Mouse (Mus musculus) neural tube, embryonic 13.5 days (tissue): ENCODE measurements around the gene Sirt2. TPM values are rescaled to one million over a fixed set of nuclear protein-coding genes. Genes with fewer than 3 reads are reported as not detected.

Experiments
- ATAC-seq: fragments of 200-750 bp; cut with Nextera tagmentation; 2 replicates; pipeline ENCODE4 v1.8.0; 2017; ENCODE audit warnings: low read depth, mild to moderate bottlenecking, moderate TSS enrichment, moderate library complexity
- H3K27ac ChIP-seq: fragments of 300-500 bp; sonication (generic); replicated peaks from 2 replicates; pipeline ENCODE4 v1.5.1; 2015; ENCODE audit warnings: moderate library complexity, mild to moderate bottlenecking, inconsistent platforms
- H3K27me3 ChIP-seq: fragments of 300-500 bp; sonication (generic); 2 replicates; pipeline ENCODE4 v1.6.1; 2015; ENCODE audit warnings: mild to moderate bottlenecking, inconsistent platforms
- H3K36me3 ChIP-seq: fragments of 300-500 bp; sonication (generic); 2 replicates; pipeline ENCODE4 v1.6.1; 2015; ENCODE audit warnings: mild to moderate bottlenecking, inconsistent platforms
- H3K4me1 ChIP-seq: fragments of 300-500 bp; sonication (generic); replicated peaks from 2 replicates; pipeline ENCODE4 v1.6.1; 2015; ENCODE audit warnings: inconsistent platforms
- H3K4me2 ChIP-seq: fragments of 300-500 bp; sonication (generic); 2 replicates; pipeline ENCODE4 v1.6.1; 2015; ENCODE audit warnings: inconsistent platforms, mild to moderate bottlenecking, moderate library complexity
- H3K4me3 ChIP-seq: fragments of 300-500 bp; sonication (generic); 2 replicates; pipeline ENCODE4 v1.5.1; 2015; ENCODE audit warnings: mild to moderate bottlenecking, inconsistent platforms
- H3K9ac ChIP-seq: fragments of 300-500 bp; sonication (generic); 2 replicates; pipeline ENCODE4 v1.6.1; 2015; ENCODE audit warnings: moderate library complexity, mild to moderate bottlenecking, inconsistent platforms
- H3K9me3 ChIP-seq: fragments of 300-500 bp; sonication (generic); 2 replicates; pipeline ENCODE4 v1.6.1; 2016; ENCODE audit warnings: inconsistent platforms
- WGBS: fragments of 180-500 bp; shearing (Covaris S2); methylation state at CpG from one replicate; pipeline ENCODE4 v1.1.7; 2015; 5-methylcytosine and 5-hydroxymethylcytosine counted together
- polyA plus RNA-seq: library from polyadenylated mRNA; unstranded; fragments of >200 nt; fragmentation: Nextera tagmentation; extraction: Ambion mirVana; gene quantifications from 2 replicates; pipeline ENCODE4 v1.2.1, GENCODE M21; 2015

The Sirt2 gene
- polyA plus RNA-seq, 1 experiment from 2014 or later = 104 TPM

GRCm38 (mm10) chr7:28769414-28769958 is 3.0 kb downstream of the Sirt2 start:
- Histone ChIP-seq H3K4me3 (no peak overlapping the region), H3K27me3 (no peaks in the 10 kb centered on the region), H3K9ac (no peak overlapping the region; the same call in 1 of the 2 replicates), H3K36me3 (peaks cover 14% of the 10 kb centered on the region; the same call in 1 of the 2 replicates), H3K4me1 (peaks cover 47% of the 10 kb centered on the region), H3K27ac (no peak overlapping the region), H3K9me3 (no peaks in the 10 kb centered on the region), H3K4me2 (no peak overlapping the region)
- no peak for ATAC-seq
- WGBS = 93% methylated on average over 9 of the region's 9 CpGs

- H3K4me1 ChIP-seq = peaks cover 41% of the 10 kb centered on the region
- H3K36me3 ChIP-seq = peaks cover 20% of the 10 kb centered on the region; the same call in 1 of the 2 replicates
- WGBS = 86% methylated on average over 3 of the region's 3 CpGs
- no peaks in the 10 kb centered on the region for H3K27me3 ChIP-seq
- no peak overlapping the region for H3K4me3 ChIP-seq
- H3K9me3 ChIP-seq = no peaks in the 10 kb centered on the region
- H3K9ac ChIP-seq = no peak overlapping the region
- no peak overlapping the region for H3K27ac ChIP-seq
- no peak overlapping the region for H3K4me2 ChIP-seq
- no peak for ATAC-seq
Observed at GRCm38 (mm10) chr7:28770309-28770708, 3.8 kb downstream of the Sirt2 start.

- Histone ChIP-seq H3K4me1 (peaks cover 33% of the 10 kb centered on the region), H3K9me3 (no peaks in the 10 kb centered on the region), H3K27me3 (no peaks in the 10 kb centered on the region), H3K9ac (no peak overlapping the region), H3K4me2 (no peak overlapping the region), H3K36me3 (peaks cover 26% of the 10 kb centered on the region), H3K27ac (no peak overlapping the region), H3K4me3 (no peak overlapping the region)
- ATAC-seq = no peak
- 94% methylated on average over 11 of the region's 11 CpGs for WGBS
Observed at GRCm38 (mm10) chr7:28771867-28772266, 5.3 kb downstream of the Sirt2 start.

GRCm38 (mm10) chr7:28773163-28773562 is 6.6 kb downstream of the Sirt2 start:
- WGBS = 85% methylated on average over 3 of the region's 3 CpGs
- Histone ChIP-seq H3K27ac (0 out of 2 replicates have a peak overlapping the region, but pooled peaks have one; percentile 61), H3K4me3 (no peak overlapping the region), H3K9me3 (no peaks in the 10 kb centered on the region), H3K4me2 (no peak overlapping the region), H3K9ac (no peak overlapping the region), H3K27me3 (no peaks in the 10 kb centered on the region), H3K4me1 (peaks cover 21% of the 10 kb centered on the region), H3K36me3 (peaks cover 36% of the 10 kb centered on the region)
- ATAC-seq = no peak

GRCm38 (mm10) chr7:28774164-28774563 is 7.6 kb downstream of the Sirt2 start:
- no peaks in the 10 kb centered on the region for H3K9me3 ChIP-seq

GRCm38 (mm10) chr7:28775129-28775528 is 8.6 kb downstream of the Sirt2 start:
- H3K4me3 ChIP-seq = no peak overlapping the region
- H3K27me3 ChIP-seq = no peaks in the 10 kb centered on the region
- H3K9ac ChIP-seq = no peak overlapping the region
- no peak overlapping the region; the same call in 1 of the 2 replicates for H3K27ac ChIP-seq
- WGBS = 75% methylated on average over 7 of the region's 7 CpGs
- no peak for ATAC-seq
- no peak overlapping the region for H3K4me2 ChIP-seq
- H3K4me1 ChIP-seq = peaks cover 8% of the 10 kb centered on the region
- H3K9me3 ChIP-seq = no peaks in the 10 kb centered on the region
- H3K36me3 ChIP-seq = peaks cover 36% of the 10 kb centered on the region

More at GRCm38 (mm10) chr7:28774164-28774563, 7.6 kb downstream of the Sirt2 start:
- Histone ChIP-seq H3K4me1 (peaks cover 11% of the 10 kb centered on the region), H3K9ac (0 out of 2 replicates have a peak overlapping the region, but pooled peaks have one; percentile 26), H3K36me3 (peaks cover 36% of the 10 kb centered on the region), H3K27me3 (no peaks in the 10 kb centered on the region), H3K27ac (peak overlapping the region; percentile 61), H3K4me2 (no peak overlapping the region), H3K4me3 (no peak overlapping the region)
- peak; percentile 66 for ATAC-seq
- 42% methylated on average over 12 of the region's 12 CpGs for WGBS

GRCm38 (mm10) chr7:28778825-28779224 is 12.3 kb downstream of the Sirt2 start:
- no peak overlapping the region for H3K9ac ChIP-seq
- no peaks in the 10 kb centered on the region for H3K9me3 ChIP-seq
- H3K27ac ChIP-seq = no peak overlapping the region
- H3K4me1 ChIP-seq = peaks cover 13% of the 10 kb centered on the region
- H3K36me3 ChIP-seq = peaks cover 39% of the 10 kb centered on the region
- no peak overlapping the region for H3K4me2 ChIP-seq
- no peak overlapping the region for H3K4me3 ChIP-seq
- 85% methylated on average over 9 of the region's 9 CpGs for WGBS
- no peaks in the 10 kb centered on the region for H3K27me3 ChIP-seq
- no peak for ATAC-seq

GRCm38 (mm10) chr7:28780067-28780658 is 13.6 kb downstream of the Sirt2 start:
- no peak overlapping the region; the same call in 1 of the 2 replicates for H3K27ac ChIP-seq
- H3K4me3 ChIP-seq = no peak overlapping the region

GRCm38 (mm10) chr7:28780857-28781256 is 14.3 kb downstream of the Sirt2 start:
- Histone ChIP-seq H3K4me2 (no peak overlapping the region), H3K9me3 (no peaks in the 10 kb centered on the region), H3K27ac (no peak overlapping the region; the same call in 1 of the 2 replicates), H3K4me1 (peaks cover 6% of the 10 kb centered on the region), H3K9ac (0 out of 2 replicates have a peak overlapping the region, but pooled peaks have one; percentile 1), H3K4me3 (no peak overlapping the region), H3K36me3 (peaks cover 48% of the 10 kb centered on the region), H3K27me3 (no peaks in the 10 kb centered on the region)
- WGBS = 87% methylated on average over 7 of the region's 7 CpGs
- ATAC-seq = no peak

More at GRCm38 (mm10) chr7:28780067-28780658, 13.6 kb downstream of the Sirt2 start:
- Histone ChIP-seq H3K36me3 (peaks cover 41% of the 10 kb centered on the region), H3K9ac (0 out of 2 replicates have a peak overlapping the region, but pooled peaks have one; percentile 1), H3K4me2 (no peak overlapping the region), H3K27me3 (no peaks in the 10 kb centered on the region), H3K9me3 (no peaks in the 10 kb centered on the region), H3K4me1 (peaks cover 6% of the 10 kb centered on the region)
- peak; percentile 48; the same call in 1 of the 2 replicates for ATAC-seq
- 47% methylated on average over 6 of the region's 6 CpGs for WGBS

GRCm38 (mm10) chr7:28781261-28781663 is 14.7 kb downstream of the Sirt2 start:
- Histone ChIP-seq H3K4me1 (peaks cover 6% of the 10 kb centered on the region), H3K9me3 (no peaks in the 10 kb centered on the region), H3K27me3 (no peaks in the 10 kb centered on the region), H3K27ac (no peak overlapping the region), H3K4me2 (no peak overlapping the region), H3K36me3 (peaks cover 51% of the 10 kb centered on the region), H3K9ac (no peak overlapping the region), H3K4me3 (no peak overlapping the region)
- ATAC-seq = no peak
- WGBS = 93% methylated on average over 8 of the region's 8 CpGs

GRCm38 (mm10) chr7:28785161-28785560 is 18.6 kb downstream of the Sirt2 start:
- H3K4me3 ChIP-seq = no peak overlapping the region
- H3K27ac ChIP-seq = no peak overlapping the region
- H3K4me1 ChIP-seq = peaks cover 4% of the 10 kb centered on the region
- no peaks in the 10 kb centered on the region for H3K9me3 ChIP-seq
- no peak for ATAC-seq
- WGBS = 71% methylated on average over 5 of the region's 5 CpGs
- H3K36me3 ChIP-seq = peaks cover 53% of the 10 kb centered on the region
- no peak overlapping the region for H3K4me2 ChIP-seq
- H3K27me3 ChIP-seq = no peaks in the 10 kb centered on the region
- H3K9ac ChIP-seq = no peak overlapping the region

GRCm38 (mm10) chr7:28787884-28788283 is 21.3 kb downstream of the Sirt2 start:
- no peak overlapping the region for H3K4me2 ChIP-seq

More at GRCm38 (mm10) chr7:28787884-28788283, 21.3 kb downstream of the Sirt2 start:
- 93% methylated on average over 9 of the region's 9 CpGs for WGBS
- H3K27ac ChIP-seq = no peak overlapping the region
- peaks cover 49% of the 10 kb centered on the region for H3K36me3 ChIP-seq
- ATAC-seq = no peak
- H3K9ac ChIP-seq = no peak overlapping the region
- H3K4me1 ChIP-seq = no peaks in the 10 kb centered on the region
- H3K9me3 ChIP-seq = no peaks in the 10 kb centered on the region
- no peaks in the 10 kb centered on the region for H3K27me3 ChIP-seq
- no peak overlapping the region for H3K4me3 ChIP-seq
